Mouse (Mus musculus) 416B (cell line): Measurements from ENCODE around the gene Wdr19.

Experiments used
- DNase-seq: peaks from one replicate; pipeline ENCODE4 v3.0.0; 2011; ENCODE audit warnings: low read depth

Gene Wdr19

DNA sequence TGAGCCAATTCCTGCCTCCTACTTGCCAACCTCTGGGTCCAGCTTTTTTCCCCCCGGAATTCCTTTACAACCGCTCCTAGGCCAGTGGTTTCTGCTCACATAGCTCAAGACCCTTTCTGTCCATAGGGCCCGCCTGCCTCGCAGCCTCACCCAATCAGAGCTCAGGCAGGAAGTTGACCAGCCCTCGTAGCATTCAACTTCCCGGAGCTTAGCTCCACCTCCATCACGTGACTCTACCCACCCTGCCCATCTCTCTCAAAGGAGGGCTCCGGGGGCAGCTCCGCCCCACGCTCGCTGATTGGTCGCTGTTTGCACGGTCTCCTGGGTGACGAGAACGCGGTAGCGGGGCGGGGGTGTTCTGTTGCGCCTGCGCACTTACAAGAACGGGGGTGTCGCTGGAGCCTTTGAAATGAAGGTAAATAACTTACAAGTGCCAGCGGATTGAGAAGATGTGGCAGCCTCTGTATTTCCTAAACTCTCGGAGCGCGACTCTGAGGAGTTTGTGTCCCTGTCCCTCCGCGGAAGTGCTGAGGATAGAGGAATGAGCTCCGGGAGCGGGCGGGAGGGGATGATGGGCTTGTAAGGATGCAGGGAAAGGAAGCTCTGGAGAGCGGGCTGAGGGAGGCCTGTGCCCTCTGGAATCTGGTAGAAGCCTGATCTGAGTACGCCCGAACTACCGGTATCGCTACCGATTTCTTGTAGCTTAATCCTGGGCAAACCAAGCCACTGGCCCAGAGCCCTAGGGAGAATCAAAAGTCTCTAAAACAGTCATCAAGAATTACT, at the start of gene Wdr19:
Wdr19 (plus strand) TSS at position 351 of the 783 bp plus-strand sequence.
- DNase-seq: peak; percentile 99

- no peak for DNase-seq
These were observed 49.8 kb upstream of the Wdr19 start for GRCm38 (mm10) chr5:65149706-65150105.

- DNase-seq: no peak
These were observed 49.0 kb upstream of the Wdr19 start for GRCm38 (mm10) chr5:65150376-65150955.

GRCm38 (mm10) chr5:65151276-65151675, 48.2 kb upstream of the Wdr19 start:
- no peak for DNase-seq

DNA sequence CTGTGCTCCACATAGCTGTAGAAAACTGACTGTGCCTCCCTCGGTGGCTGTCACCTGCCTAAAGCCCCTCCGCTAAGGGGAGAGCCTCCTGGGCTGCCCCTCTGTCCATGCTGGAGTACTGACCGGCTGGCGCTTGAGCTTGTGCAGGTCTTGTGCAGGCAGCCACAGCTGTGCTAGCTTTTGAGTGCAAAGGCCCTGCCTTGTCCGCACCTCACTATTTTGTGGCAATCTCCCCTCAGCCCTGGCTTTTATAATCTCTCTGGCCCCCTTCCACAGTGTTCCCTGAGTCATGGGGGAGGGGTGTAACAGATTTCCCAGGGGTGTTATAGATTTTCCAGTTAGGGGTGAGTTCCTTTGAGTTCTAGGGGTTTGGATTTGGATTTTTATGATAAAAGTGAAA, 47.7 kb upstream of the Wdr19 start:
- no peak for DNase-seq

DNA sequence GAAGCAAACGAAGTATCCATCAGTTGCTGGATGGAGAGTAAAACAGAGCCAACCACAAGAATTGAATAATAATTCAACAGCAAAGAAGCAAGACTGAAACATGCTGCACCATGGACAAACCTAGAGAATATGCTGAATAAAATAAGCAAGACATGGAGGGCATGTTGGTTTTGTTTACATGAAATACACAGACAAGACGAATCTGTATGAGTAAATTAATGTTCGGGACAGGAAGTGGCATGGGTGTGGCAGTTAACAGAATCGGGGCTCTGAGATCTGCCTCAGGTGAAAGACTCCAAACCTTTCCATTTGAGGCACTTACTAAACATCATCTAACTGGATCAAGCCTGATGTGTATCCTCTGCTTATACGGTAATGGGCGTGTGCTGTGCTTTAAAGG, 45.2 kb upstream of the Wdr19 start:
- DNase-seq: no peak

DNA sequence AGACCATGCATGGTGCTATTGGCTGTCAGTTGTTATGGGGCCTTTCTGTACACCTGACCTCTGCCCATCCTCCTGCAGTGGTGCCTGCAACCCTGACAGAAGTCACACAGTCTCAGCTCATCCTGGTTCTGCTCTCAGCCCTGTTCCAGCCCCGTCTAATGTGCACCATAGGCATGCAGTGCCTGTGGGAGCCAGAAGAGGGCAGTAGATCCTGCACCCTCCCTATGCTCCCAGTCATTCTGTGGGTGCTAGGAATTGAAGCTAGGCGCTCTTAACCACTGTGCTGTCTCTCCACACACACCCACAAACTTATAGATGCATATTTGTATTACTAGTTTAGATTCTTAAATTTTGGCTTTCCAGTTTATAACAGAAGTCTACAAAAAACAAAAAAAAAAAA, 42.6 kb upstream of the Wdr19 start:
- DNase-seq: peak; percentile 45

- DNase-seq: no peak
These were observed 41.8 kb upstream of the Wdr19 start for GRCm38 (mm10) chr5:65157412-65158381.

DNA sequence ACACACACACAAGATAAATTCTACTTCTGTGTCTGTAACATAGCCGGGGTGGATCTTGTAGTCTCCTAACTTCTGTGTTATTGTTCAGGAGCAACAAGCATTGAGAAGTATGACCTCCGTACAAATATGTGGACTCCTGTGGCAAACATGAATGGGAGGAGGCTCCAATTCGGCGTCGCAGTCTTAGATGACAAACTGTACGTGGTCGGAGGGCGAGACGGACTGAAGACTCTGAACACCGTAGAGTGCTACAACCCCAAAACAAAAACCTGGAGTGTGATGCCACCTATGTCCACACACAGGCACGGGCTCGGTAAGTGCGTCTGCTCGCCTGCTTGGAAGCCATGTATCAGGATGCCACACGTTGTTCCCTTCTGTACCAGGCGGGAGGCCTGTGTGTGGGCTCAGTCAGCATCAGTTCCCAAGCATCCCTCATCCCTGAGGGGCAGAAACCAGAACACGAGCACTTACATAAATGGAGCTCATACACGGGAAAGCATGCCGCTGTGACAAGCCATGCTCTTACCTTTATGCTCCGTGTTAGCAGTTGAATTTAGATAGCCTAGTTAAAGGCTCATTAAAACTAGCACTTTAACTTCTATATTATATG, 40.7 kb upstream of the Wdr19 start:
- DNase-seq: no peak

GRCm38 (mm10) chr5:65163001-65163400, 36.5 kb upstream of the Wdr19 start:
- no peak for DNase-seq

- DNase-seq: no peak
These were observed 35.9 kb upstream of the Wdr19 start for GRCm38 (mm10) chr5:65163489-65164092.

DNA sequence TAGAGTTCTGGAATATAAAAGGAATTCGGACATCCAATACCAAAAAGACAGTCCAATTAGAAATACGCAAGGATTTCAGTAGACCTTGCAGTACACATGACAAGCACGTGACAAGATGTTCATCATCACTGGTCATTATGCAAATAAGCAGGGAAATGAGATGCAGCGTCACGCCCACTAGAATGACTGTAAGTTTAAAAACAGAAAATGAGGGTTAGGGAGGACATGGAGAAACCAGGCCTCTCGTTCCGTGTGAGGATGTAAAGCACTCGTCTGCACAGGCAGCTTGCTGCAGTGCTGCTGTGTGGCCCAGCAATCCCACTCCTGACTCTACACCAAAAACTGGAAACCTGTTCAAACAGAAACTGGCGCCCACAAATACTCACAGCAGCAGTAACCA, 29.3 kb upstream of the Wdr19 start:
- no peak for DNase-seq

- DNase-seq: no peak
These were observed 24.2 kb upstream of the Wdr19 start for GRCm38 (mm10) chr5:65175035-65175917.

- no peak for DNase-seq
These were observed 23.5 kb upstream of the Wdr19 start for GRCm38 (mm10) chr5:65175918-65176484.

GRCm38 (mm10) chr5:65177026-65177514, 22.4 kb upstream of the Wdr19 start:
- no peak for DNase-seq

GRCm38 (mm10) chr5:65178477-65178876, 21.0 kb upstream of the Wdr19 start:
- DNase-seq: no peak

GRCm38 (mm10) chr5:65181160-65181793, 18.2 kb upstream of the Wdr19 start:
- DNase-seq: no peak

DNA sequence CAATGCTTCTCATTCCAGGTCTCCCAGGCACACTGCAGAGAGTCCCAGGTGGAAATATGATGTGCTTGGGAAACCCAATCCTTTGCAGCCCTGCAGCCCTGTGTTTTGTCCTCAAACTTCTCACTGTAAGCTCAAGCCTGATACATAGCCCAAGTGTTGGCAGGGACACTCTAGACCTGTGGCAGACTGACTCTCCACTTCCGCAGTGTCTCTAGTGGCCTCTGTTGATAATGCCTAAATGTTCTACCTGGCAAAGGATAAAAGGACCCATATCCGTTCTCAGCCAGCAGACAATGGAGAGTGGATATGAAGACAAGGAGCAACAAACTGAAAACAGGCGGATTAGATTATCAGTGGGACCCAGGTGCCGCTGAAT, 17.7 kb upstream of the Wdr19 start:
- DNase-seq: no peak

- no peak for DNase-seq
These were observed 17.2 kb upstream of the Wdr19 start for GRCm38 (mm10) chr5:65182268-65182667.

DNA sequence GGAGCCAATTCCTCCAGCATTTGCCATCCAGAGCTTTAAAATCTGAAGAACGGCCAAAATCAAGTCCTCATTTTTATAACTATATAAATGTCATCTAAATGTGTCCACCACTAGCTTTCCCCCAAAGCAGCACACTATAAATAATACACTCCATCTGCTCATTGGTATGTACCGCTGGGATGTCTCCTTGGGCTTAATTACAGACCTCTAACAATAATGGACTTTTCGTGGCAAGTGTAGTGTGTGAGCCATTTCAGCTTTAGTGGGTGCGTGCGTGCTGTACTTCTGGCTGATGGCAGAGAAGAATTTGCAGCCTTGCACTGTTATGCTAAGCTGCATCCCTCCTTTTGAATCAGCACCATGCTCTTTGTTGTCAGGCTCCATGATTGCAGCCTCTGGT, 7.9 kb upstream of the Wdr19 start:
- DNase-seq: no peak
